Mouse (Mus musculus) limb, embryonic 15.5 days (tissue): Measurements from ENCODE around the gene Mboat2. TPM values are rescaled to one million over a fixed set of nuclear protein-coding genes. Genes with fewer than 3 reads are reported as not detected.
A peak's percentile ranks its signal among the peaks of the same experiment; 100 is the strongest.

Experiments used
- ATAC-seq: fragments of 200-750 bp; cut with Nextera tagmentation; 2 replicates; pipeline ENCODE4 v1.8.0; 2017; ENCODE audit warnings: low read depth, moderate TSS enrichment; ENCODE audit not compliant: insufficient number of reproducible peaks, low FRiP score, low TSS enrichment
- H3K27ac ChIP-seq: fragments of 300-500 bp; sonication (generic); 2 replicates; pipeline ENCODE4 v1.5.1; 2015; ENCODE audit warnings: moderate library complexity, mild to moderate bottlenecking, inconsistent platforms
- H3K27me3 ChIP-seq: fragments of 300-500 bp; sonication (generic); 2 replicates; pipeline ENCODE4 v1.6.1; 2015; ENCODE audit warnings: inconsistent platforms
- H3K36me3 ChIP-seq: fragments of 300-500 bp; sonication (generic); 2 replicates; pipeline ENCODE4 v1.6.1; 2015; ENCODE audit warnings: inconsistent platforms
- H3K4me1 ChIP-seq: fragments of 300-500 bp; sonication (generic); 2 replicates; pipeline ENCODE4 v1.6.1; 2015; ENCODE audit warnings: inconsistent platforms
- H3K4me2 ChIP-seq: fragments of 300-500 bp; sonication (generic); 2 replicates; pipeline ENCODE4 v1.6.1; 2015; ENCODE audit warnings: mild to moderate bottlenecking, inconsistent platforms
- H3K4me3 ChIP-seq: fragments of 300-500 bp; sonication (generic); 2 replicates; pipeline ENCODE4 v1.5.1; 2015; ENCODE audit warnings: mild to moderate bottlenecking, inconsistent platforms
- H3K9ac ChIP-seq: fragments of 300-500 bp; sonication (generic); 2 replicates; pipeline ENCODE4 v1.6.1; 2015; ENCODE audit warnings: inconsistent platforms
- H3K9me3 ChIP-seq: fragments of 300-500 bp; sonication (generic); 2 replicates; pipeline ENCODE4 v1.6.1; 2016; ENCODE audit warnings: inconsistent platforms
- WGBS: fragments of 180-500 bp; shearing (Covaris S2); methylation state at CpG from one replicate; pipeline ENCODE4 v1.1.7; 2015; 5-methylcytosine and 5-hydroxymethylcytosine counted together
- polyA plus RNA-seq: library from polyadenylated mRNA; unstranded; fragments of >200 nt; fragmentation: Nextera tagmentation; extraction: Ambion mirVana; gene quantifications from 2 replicates; pipeline ENCODE4 v1.2.1, GENCODE M21; 2015

Mboat2 gene
- polyA plus RNA-seq, 1 experiment from 2014 or later = 122 TPM

DNA sequence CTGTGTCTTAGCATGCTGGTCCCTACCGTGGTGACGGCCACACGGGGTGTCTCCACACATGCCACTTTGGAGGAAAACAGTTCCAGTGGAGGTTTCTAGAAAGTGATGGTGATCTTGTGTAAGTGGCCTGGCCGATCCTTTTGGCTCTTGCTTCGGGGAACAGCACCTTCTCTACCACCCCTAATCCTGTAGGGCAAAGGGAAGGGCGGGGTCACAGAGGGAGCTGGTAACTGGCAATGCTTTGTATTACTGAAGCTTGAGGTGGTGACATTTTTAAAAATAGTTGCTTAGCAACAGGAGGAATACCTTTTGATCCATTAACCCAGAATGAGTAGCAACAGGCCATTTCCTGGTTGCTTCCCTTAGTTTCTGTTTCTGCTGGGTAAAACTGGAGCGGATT is 131.1 kb downstream of the Mboat2 start:
- H3K27ac ChIP-seq = no peak overlapping the region
- WGBS = 72% methylated on average over 7 of the region's 7 CpGs
- no peak for ATAC-seq
- peaks cover 6% of the 10 kb centered on the region; the same call in 1 of the 2 replicates for H3K36me3 ChIP-seq
- no peak overlapping the region for H3K4me2 ChIP-seq
- no peak overlapping the region for H3K4me3 ChIP-seq
- H3K4me1 ChIP-seq = 0 out of 2 replicates have a peak, but pooled peaks cover 4% of the 10 kb centered on the region
- no peak overlapping the region for H3K9ac ChIP-seq
- no peaks in the 10 kb centered on the region for H3K27me3 ChIP-seq
- H3K9me3 ChIP-seq = no peaks in the 10 kb centered on the region

DNA sequence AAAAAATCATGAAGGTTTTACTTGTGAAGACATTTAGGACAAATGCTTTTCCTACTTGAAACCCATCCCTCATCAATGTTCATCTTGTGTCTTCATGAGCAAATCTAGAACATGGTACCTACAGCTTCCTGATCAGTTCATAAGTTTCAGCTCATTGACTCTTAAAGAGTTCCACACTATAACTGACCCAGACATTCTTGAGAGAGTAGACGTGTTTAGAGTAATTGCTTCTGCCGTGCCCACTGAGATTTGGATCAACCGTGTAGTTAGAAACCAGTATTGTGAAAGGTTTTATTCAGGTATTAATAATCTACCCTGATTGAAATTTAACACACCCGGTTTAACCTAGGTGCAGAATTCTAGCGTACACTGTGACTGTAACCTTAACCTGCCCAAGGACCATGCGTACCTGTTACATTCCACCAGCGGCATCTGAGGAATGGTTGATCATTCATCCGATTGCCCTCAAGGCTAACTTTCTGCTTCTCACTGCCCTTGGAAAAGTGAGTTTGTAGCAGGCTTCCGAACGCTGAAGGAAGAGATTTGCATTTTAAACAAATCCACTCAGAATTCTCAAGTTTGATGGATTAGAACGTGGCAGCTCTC is 131.8 kb downstream of the Mboat2 start:
- WGBS = 62% methylated on average over 11 of the region's 11 CpGs
- no peak overlapping the region for H3K4me3 ChIP-seq
- H3K36me3 ChIP-seq = peaks cover 6% of the 10 kb centered on the region; the same call in 1 of the 2 replicates
- H3K4me1 ChIP-seq = 0 out of 2 replicates have a peak, but pooled peaks cover 4% of the 10 kb centered on the region
- no peak for ATAC-seq
- no peaks in the 10 kb centered on the region for H3K27me3 ChIP-seq
- H3K4me2 ChIP-seq = no peak overlapping the region
- H3K9me3 ChIP-seq = no peaks in the 10 kb centered on the region
- H3K27ac ChIP-seq = no peak overlapping the region
- no peak overlapping the region for H3K9ac ChIP-seq

DNA sequence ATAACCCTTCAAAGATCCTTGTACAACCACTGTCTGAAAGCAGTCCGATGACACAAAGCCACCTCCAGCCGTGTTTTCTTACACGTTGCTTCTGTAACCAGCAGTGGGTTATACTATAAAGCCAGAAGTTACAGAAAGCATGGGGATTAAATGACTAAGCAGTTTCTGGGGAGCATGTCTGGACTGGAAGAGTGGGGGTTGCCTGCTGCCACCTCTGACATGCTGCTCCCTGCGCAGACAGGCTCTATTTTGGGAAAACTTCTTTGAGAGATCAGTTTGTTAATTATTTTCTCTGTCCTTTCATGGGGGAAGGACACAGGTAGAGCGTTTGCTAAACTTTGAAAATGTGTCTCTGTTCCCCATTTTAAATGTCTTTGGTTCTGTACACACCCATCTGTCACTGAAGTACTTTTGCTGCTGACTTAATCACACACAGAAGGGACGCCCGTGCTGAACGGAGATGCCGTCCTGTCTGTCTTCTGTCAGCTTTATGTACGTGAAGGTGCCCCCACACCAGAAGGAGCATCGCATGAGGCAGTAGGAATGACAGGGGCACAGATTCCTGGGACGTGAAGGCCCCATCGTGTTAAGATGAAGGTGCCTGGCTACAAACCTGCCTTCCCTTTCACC is 132.8 kb downstream of the Mboat2 start:
- no peaks in the 10 kb centered on the region for H3K27me3 ChIP-seq
- no peak overlapping the region for H3K9ac ChIP-seq
- no peak overlapping the region; the same call in 1 of the 2 replicates for H3K4me2 ChIP-seq
- peaks cover 6% of the 10 kb centered on the region; the same call in 1 of the 2 replicates for H3K36me3 ChIP-seq
- H3K9me3 ChIP-seq = no peaks in the 10 kb centered on the region
- WGBS = 37% methylated on average over 13 of the region's 13 CpGs
- no peak overlapping the region for H3K4me3 ChIP-seq
- 0 out of 2 replicates have a peak, but pooled peaks cover 4% of the 10 kb centered on the region for H3K4me1 ChIP-seq
- H3K27ac ChIP-seq = peak overlapping the region; percentile 54
- ATAC-seq = no peak

DNA sequence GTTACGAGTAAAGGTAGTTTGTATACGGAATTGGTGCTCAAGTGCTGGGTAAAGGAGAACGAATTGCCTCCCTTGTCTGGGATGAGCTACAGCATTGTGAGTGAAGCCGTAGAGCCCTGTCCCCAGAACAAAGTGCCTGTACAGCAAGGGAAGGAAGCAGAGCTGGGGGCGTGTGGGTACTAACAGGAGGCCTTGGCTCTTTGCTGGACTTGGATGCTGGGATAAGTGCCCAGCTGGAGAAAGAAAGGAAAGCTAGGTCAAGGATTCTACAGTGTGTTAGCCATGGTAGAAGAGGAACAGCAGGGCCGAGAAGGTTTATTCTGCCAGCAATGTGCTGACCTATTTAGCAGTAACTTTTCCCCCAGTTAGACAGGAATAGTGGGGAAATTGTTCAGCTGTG is 134.7 kb downstream of the Mboat2 start:
- no peak overlapping the region for H3K9ac ChIP-seq
- no peak overlapping the region for H3K4me2 ChIP-seq
- H3K9me3 ChIP-seq = no peaks in the 10 kb centered on the region
- WGBS = 78% methylated on average over 6 of the region's 6 CpGs
- ATAC-seq = no peak
- no peak overlapping the region for H3K27ac ChIP-seq
- no peaks in the 10 kb centered on the region; the same call in 1 of the 2 replicates for H3K36me3 ChIP-seq
- 0 out of 2 replicates have a peak, but pooled peaks cover 2% of the 10 kb centered on the region for H3K4me1 ChIP-seq
- no peaks in the 10 kb centered on the region for H3K27me3 ChIP-seq
- H3K4me3 ChIP-seq = no peak overlapping the region

DNA sequence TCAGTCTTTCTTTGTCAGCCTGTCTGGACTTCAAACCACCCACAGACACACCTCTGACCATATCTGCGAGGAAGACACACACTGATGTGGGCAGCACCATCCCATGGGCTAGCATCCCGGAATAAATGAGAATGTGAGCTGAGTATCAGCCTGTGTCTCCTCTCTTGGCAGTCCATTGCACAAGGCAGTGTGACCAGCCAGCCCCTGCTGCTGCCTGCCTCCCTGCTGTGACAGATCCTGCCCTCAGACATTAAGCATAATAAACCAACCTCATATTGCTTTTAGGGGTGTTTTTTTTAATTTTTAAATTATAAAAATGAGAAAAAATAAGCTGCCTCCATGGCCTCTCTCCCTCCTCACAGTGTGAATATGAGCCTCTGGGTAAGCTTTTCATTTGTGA is 135.4 kb downstream of the Mboat2 start:
- H3K27ac ChIP-seq = no peak overlapping the region
- no peak overlapping the region for H3K4me3 ChIP-seq
- H3K9ac ChIP-seq = no peak overlapping the region
- no peaks in the 10 kb centered on the region for H3K9me3 ChIP-seq
- H3K36me3 ChIP-seq = no peaks in the 10 kb centered on the region; the same call in 1 of the 2 replicates
- H3K4me2 ChIP-seq = no peak overlapping the region
- H3K27me3 ChIP-seq = no peaks in the 10 kb centered on the region
- WGBS = 77% methylated on average over 2 of the region's 2 CpGs
- no peak for ATAC-seq
- H3K4me1 ChIP-seq = no peaks in the 10 kb centered on the region

DNA sequence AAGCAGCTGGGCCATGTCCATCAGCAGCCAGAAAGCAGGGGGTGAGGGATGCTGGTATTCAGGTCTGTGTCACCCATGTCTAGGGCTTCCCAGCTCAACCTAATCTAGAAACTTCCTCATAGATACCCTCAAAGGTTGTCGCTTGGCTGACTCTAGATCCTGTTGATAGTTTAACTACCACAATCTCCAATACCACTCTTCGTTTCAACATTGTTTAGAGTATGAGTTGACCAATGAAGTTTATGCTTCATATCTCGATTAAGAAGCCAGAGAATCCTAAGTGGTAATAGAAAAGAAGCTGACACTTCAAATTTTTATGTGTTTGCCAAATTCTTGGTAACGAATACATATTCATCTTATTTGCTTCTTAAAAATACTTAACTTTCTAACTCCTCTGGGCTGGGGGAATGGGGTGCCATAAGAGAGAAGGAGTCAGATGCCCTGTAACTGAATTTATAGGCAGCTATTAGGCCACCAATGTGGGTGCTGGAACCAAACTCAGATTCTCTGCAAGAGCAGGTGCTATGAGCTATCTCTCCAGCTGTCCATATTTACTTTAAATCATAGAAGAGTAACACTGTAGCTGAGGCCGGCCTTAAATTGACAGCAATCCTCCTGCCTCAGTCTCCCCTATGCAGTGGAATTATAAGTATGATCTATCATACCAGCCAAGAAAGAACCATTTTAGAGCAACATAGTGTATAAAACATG is 141.0 kb downstream of the Mboat2 start:
- Histone ChIP-seq H3K36me3 (no peaks in the 10 kb centered on the region), H3K4me3 (no peak overlapping the region), H3K27me3 (no peaks in the 10 kb centered on the region), H3K9me3 (no peaks in the 10 kb centered on the region), H3K4me2 (no peak overlapping the region), H3K4me1 (peaks cover 7% of the 10 kb centered on the region), H3K27ac (no peak overlapping the region), H3K9ac (no peak overlapping the region)
- 84% methylated on average over 5 of the region's 5 CpGs for WGBS
- ATAC-seq = no peak

DNA sequence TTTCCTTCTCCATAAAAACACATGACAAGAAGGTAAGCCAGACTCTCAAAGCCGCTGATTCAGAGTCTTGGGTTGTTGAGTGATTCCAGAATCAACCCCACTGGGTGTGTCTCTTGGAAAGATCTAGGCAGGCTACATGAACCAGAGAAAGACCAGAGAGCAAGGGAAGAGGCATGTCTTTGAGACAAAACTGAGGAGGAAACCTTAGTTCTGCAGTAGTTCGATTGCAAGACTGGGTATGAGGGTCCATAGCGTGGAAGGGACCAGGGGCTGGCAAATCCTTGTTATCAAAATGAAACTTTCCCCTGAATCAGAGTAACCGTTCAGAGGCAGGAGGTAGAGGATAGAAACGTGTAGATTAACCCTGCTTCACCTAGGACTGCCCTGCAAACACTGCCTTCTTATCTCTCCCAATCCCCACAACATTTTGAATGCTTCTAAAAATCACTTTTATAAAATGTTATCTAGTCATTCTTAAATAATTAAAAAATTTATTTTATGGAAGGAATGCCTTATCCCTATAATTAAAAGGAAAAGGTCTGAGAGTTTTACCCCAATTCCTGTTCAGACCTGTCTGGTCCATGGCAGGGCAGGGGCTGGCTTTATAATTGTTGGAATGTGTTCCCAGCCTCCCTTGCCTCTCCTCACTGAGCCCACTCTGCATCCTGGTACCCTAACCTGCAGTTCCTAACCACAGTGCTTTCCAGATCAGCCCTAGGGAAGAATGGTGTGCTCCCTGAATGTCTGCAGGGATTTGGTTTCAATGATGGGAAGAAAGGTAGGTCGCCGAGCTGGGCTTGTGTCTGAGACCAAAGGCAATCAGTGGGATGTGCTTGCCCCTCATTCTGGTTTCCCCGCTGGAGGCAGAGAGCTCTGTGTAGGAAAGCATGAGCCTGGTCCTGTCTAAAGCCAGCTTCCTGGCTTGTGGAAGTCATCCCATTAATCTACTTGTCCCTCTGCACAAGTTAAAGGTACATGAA is 142.0 kb downstream of the Mboat2 start:
- H3K27me3 ChIP-seq = no peaks in the 10 kb centered on the region
- ATAC-seq = no peak
- H3K4me3 ChIP-seq = no peak overlapping the region
- no peaks in the 10 kb centered on the region for H3K9me3 ChIP-seq
- no peaks in the 10 kb centered on the region for H3K36me3 ChIP-seq
- no peak overlapping the region for H3K27ac ChIP-seq
- H3K9ac ChIP-seq = no peak overlapping the region
- peaks cover 7% of the 10 kb centered on the region for H3K4me1 ChIP-seq
- no peak overlapping the region for H3K4me2 ChIP-seq
- 65% methylated on average over 8 of the region's 8 CpGs for WGBS

DNA sequence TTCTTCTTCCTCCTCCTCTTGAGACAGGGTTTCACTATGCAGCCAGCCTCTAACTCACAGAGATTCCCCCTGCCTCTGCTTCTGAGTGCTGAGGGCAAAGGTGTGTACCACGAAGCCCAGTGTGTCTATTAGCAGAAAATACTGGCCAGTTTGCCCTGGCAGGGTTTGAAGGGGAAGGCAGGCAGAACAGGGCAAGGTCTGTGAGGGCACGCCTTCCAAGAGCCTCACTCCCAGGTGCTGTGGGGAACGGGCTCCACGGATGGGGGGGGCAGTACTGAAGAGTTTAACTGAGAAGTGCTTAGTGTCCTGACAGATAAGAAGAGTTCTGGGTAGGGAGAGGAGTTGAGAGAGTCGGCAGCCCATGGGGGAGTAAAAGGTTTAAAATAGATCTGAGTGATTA is 142.9 kb downstream of the Mboat2 start:
- Histone ChIP-seq H3K36me3 (no peaks in the 10 kb centered on the region), H3K27ac (no peak overlapping the region), H3K9me3 (no peaks in the 10 kb centered on the region), H3K4me3 (no peak overlapping the region), H3K27me3 (no peaks in the 10 kb centered on the region), H3K4me2 (no peak overlapping the region), H3K9ac (no peak overlapping the region), H3K4me1 (peaks cover 7% of the 10 kb centered on the region)
- no peak for ATAC-seq
- WGBS = 65% methylated on average over 5 of the region's 5 CpGs

DNA sequence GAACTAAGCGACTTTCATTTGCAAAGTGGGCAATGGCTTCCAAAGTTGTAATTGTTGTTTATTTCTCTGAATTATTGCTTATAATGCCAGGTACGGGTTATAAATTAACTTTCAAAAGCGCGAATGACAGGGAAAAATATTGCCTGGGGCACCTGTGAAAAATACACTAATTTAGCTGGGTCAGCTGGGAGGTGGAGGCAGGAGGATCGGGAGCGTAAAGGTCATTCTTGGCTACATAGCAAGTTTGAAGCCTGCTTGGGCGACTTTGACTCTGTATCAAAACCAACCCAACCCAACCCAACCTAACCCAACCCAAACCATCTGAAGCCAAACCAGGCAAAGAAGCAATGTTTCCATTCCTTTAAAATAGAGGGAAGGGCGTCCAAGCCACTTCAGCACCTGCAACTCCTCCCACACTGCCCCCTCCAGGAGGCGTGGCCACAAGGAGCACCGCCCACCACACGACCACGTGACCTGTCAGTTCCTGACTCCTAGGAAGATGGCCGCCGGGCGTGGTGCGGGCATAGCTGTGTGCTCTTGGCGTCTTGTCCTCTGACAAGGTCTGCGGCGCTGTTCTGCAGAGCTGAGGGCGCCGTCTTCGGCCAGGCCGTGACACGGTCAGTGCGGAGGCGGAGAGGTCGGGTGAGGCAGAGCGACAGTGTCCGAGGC is 143.9 kb downstream of the Mboat2 start, which contains the start of gene Kidins220:
TSS of gene Kidins220 (plus strand) at position 480 of the 669 bp plus-strand sequence.
- Histone ChIP-seq H3K9me3 (no peaks in the 10 kb centered on the region), H3K4me2 (peak within 1 kb of the TSS; percentile 59), H3K36me3 (no peaks in the 10 kb centered on the region), H3K4me3 (peak within 1 kb of the TSS; percentile 91), H3K9ac (peak within 1 kb of the TSS; percentile 61), H3K4me1 (peaks cover 7% of the 10 kb centered on the region), H3K27ac (peak within 1 kb of the TSS; percentile 91), H3K27me3 (no peaks in the 10 kb centered on the region)
- WGBS = 13% methylated on average over 29 of the region's 29 CpGs
- peak; percentile 87 for ATAC-seq

DNA sequence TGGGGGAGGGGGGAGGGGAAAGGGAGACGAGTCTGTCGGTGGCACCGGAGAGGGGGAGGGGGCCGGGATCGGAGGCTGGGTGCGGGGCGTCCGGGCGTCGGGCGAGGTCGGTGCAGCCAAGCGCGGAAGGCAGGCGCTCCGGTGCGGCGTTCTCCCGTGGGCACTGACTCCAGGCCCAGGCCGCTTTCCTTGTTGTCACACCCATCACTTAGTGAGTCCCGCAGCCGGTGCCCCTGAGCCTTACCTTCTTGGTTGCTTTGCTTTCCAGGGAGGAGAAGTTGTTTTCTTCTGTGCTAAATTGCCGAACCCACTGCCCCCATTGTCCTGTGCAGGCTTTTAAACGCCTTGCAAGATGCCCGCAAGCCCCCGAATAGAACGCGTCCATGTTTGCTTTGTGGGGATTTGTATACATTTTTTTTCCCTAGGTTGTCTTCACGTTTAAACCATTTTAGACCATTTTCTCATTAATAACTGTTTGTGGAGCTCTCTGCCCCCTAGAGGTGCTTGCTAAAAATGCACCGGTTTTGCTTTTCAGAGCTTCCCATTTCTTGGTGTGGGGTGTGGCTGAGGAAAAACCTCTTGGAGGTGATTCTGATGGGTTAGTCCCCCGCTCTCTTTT is 144.5 kb downstream of the Mboat2 start:
- 1% methylated on average over 31 of the region's 31 CpGs for WGBS
- Histone ChIP-seq H3K36me3 (no peaks in the 10 kb centered on the region), H3K4me3 (peak overlapping the region; percentile 91), H3K9ac (peak overlapping the region; percentile 61), H3K4me2 (peak overlapping the region; percentile 59), H3K4me1 (peaks cover 7% of the 10 kb centered on the region), H3K9me3 (no peaks in the 10 kb centered on the region), H3K27me3 (no peaks in the 10 kb centered on the region), H3K27ac (peak overlapping the region; percentile 91)
- no peak; the same call in none of the 2 replicates for ATAC-seq
